Mouse (Mus musculus) midbrain, embryonic 12.5 days (tissue): ENCODE results near the gene Reep1. TPM values are rescaled to one million over a fixed set of nuclear protein-coding genes. Genes with fewer than 3 reads are reported as not detected.

ENCODE experiments used
- ATAC-seq: fragments of 200-750 bp; cut with Nextera tagmentation; 2 replicates; pipeline ENCODE4 v1.8.0; 2017; ENCODE audit warnings: low read depth, moderate TSS enrichment, moderate library complexity; ENCODE audit not compliant: low FRiP score
- H3K27ac ChIP-seq: fragments of 300-500 bp; sonication (generic); replicated peaks from 2 replicates; pipeline ENCODE4 v1.5.1; 2016; ENCODE audit warnings: mild to moderate bottlenecking
- H3K27me3 ChIP-seq: fragments of 300-500 bp; sonication (generic); 2 replicates; pipeline ENCODE4 v1.6.1; 2016; ENCODE audit warnings: mild to moderate bottlenecking
- H3K36me3 ChIP-seq: fragments of 300-500 bp; sonication (generic); 2 replicates; pipeline ENCODE4 v1.6.1; 2016
- H3K4me1 ChIP-seq: fragments of 300-500 bp; sonication (generic); 2 replicates; pipeline ENCODE4 v1.6.1; 2016
- H3K4me2 ChIP-seq: fragments of 300-500 bp; sonication (generic); replicated peaks from 2 replicates; pipeline ENCODE4 v1.6.1; 2016; ENCODE audit warnings: mild to moderate bottlenecking, moderate library complexity
- H3K4me3 ChIP-seq: fragments of 300-500 bp; sonication (generic); 2 replicates; pipeline ENCODE4 v1.5.1; 2016; ENCODE audit warnings: mild to moderate bottlenecking
- H3K9ac ChIP-seq: fragments of 300-500 bp; sonication (generic); replicated peaks from 2 replicates; pipeline ENCODE4 v1.6.1; 2016; ENCODE audit warnings: mild to moderate bottlenecking, moderate library complexity
- H3K9me3 ChIP-seq: fragments of 300-500 bp; sonication (generic); 2 replicates; pipeline ENCODE4 v1.6.1; 2016; ENCODE audit warnings: mild to moderate bottlenecking
- WGBS: fragments of 180-500 bp; shearing (Covaris S2); methylation state at CpG from one replicate; pipeline ENCODE4 v1.1.7; 2016; 5-methylcytosine and 5-hydroxymethylcytosine counted together
- polyA plus RNA-seq: library from polyadenylated mRNA; unstranded; fragments of >200 nt; fragmentation: Nextera tagmentation; extraction: Ambion mirVana; gene quantifications from 2 replicates; pipeline ENCODE4 v1.2.1, GENCODE M21; 2016

Gene Reep1
- polyA plus RNA-seq, 1 experiment from 2014 or later: 86.3 TPM

- 74% methylated on average over 4 of the region's 4 CpGs for WGBS
- no peak for ATAC-seq
Observed at GRCm38 (mm10) chr6:71767761-71768160, 60.4 kb downstream of the Reep1 start.

GRCm38 (mm10) chr6:71769901-71770690 lies 62.7 kb downstream of the Reep1 start:
- 78% methylated on average over 12 of the region's 12 CpGs for WGBS
- Histone ChIP-seq H3K27ac (no peak overlapping the region), H3K9me3 (no peaks in the 10 kb centered on the region), H3K4me1 (no peaks in the 10 kb centered on the region), H3K4me2 (no peak overlapping the region), H3K36me3 (peaks cover 27% of the 10 kb centered on the region; the same call in 1 of the 2 replicates), H3K27me3 (no peaks in the 10 kb centered on the region), H3K4me3 (no peak overlapping the region), H3K9ac (no peak overlapping the region)
- ATAC-seq: no peak

More at GRCm38 (mm10) chr6:71767761-71768160, 60.4 kb downstream of the Reep1 start:
- Histone ChIP-seq H3K4me2 (no peak overlapping the region), H3K36me3 (peaks cover 17% of the 10 kb centered on the region; the same call in 1 of the 2 replicates), H3K9me3 (no peaks in the 10 kb centered on the region), H3K27me3 (no peaks in the 10 kb centered on the region), H3K27ac (no peak overlapping the region), H3K9ac (no peak overlapping the region), H3K4me3 (no peak overlapping the region), H3K4me1 (no peaks in the 10 kb centered on the region)

- no peak overlapping the region for H3K4me3 ChIP-seq
- no peak overlapping the region for H3K4me2 ChIP-seq
- H3K9ac ChIP-seq: no peak overlapping the region
- H3K4me1 ChIP-seq: no peaks in the 10 kb centered on the region
- H3K9me3 ChIP-seq: no peaks in the 10 kb centered on the region
- H3K27me3 ChIP-seq: no peaks in the 10 kb centered on the region
- 100% methylated on average over 4 of the region's 4 CpGs for WGBS
- ATAC-seq: no peak
- peaks cover 27% of the 10 kb centered on the region; the same call in 1 of the 2 replicates for H3K36me3 ChIP-seq
- H3K27ac ChIP-seq: no peak overlapping the region
Observed at GRCm38 (mm10) chr6:71770856-71771255, 63.5 kb downstream of the Reep1 start.

GRCm38 (mm10) chr6:71771282-71771681 lies 63.9 kb downstream of the Reep1 start:
- no peak for ATAC-seq
- WGBS: 91% methylated on average over 4 of the region's 4 CpGs
- H3K9me3 ChIP-seq: no peaks in the 10 kb centered on the region
- H3K4me2 ChIP-seq: no peak overlapping the region
- H3K9ac ChIP-seq: no peak overlapping the region
- peaks cover 27% of the 10 kb centered on the region; the same call in 1 of the 2 replicates for H3K36me3 ChIP-seq
- no peak overlapping the region for H3K4me3 ChIP-seq
- no peaks in the 10 kb centered on the region for H3K27me3 ChIP-seq
- H3K4me1 ChIP-seq: no peaks in the 10 kb centered on the region
- no peak overlapping the region for H3K27ac ChIP-seq

GRCm38 (mm10) chr6:71772156-71772555 lies 64.8 kb downstream of the Reep1 start:
- WGBS: 84% methylated on average over 6 of the region's 6 CpGs
- Histone ChIP-seq H3K27me3 (no peaks in the 10 kb centered on the region), H3K4me1 (no peaks in the 10 kb centered on the region), H3K4me3 (no peak overlapping the region), H3K36me3 (peaks cover 27% of the 10 kb centered on the region; the same call in 1 of the 2 replicates), H3K27ac (no peak overlapping the region), H3K9me3 (no peaks in the 10 kb centered on the region), H3K9ac (no peak overlapping the region), H3K4me2 (no peak overlapping the region)
- no peak for ATAC-seq

GRCm38 (mm10) chr6:71772636-71773208 lies 65.4 kb downstream of the Reep1 start:
- no peak for ATAC-seq
- Histone ChIP-seq H3K27ac (no peak overlapping the region), H3K4me2 (no peak overlapping the region), H3K36me3 (peaks cover 27% of the 10 kb centered on the region; the same call in 1 of the 2 replicates), H3K27me3 (no peaks in the 10 kb centered on the region), H3K4me3 (no peak overlapping the region), H3K9me3 (no peaks in the 10 kb centered on the region), H3K9ac (no peak overlapping the region), H3K4me1 (no peaks in the 10 kb centered on the region)
- 90% methylated on average over 7 of the region's 7 CpGs for WGBS

GRCm38 (mm10) chr6:71778016-71778415 lies 70.7 kb downstream of the Reep1 start:
- no peak overlapping the region for H3K4me3 ChIP-seq
- peaks cover 19% of the 10 kb centered on the region; the same call in 1 of the 2 replicates for H3K36me3 ChIP-seq
- no peak for ATAC-seq
- no peaks in the 10 kb centered on the region for H3K27me3 ChIP-seq
- WGBS: 94% methylated on average over 5 of the region's 5 CpGs
- no peak overlapping the region for H3K9ac ChIP-seq
- no peaks in the 10 kb centered on the region for H3K9me3 ChIP-seq
- H3K4me1 ChIP-seq: no peaks in the 10 kb centered on the region
- H3K4me2 ChIP-seq: no peak overlapping the region
- no peak overlapping the region for H3K27ac ChIP-seq

GRCm38 (mm10) chr6:71779831-71780230 lies 72.5 kb downstream of the Reep1 start:
- Histone ChIP-seq H3K27me3 (no peaks in the 10 kb centered on the region), H3K36me3 (peaks cover 13% of the 10 kb centered on the region), H3K9ac (no peak overlapping the region), H3K4me2 (no peak overlapping the region), H3K27ac (no peak overlapping the region), H3K9me3 (no peaks in the 10 kb centered on the region), H3K4me3 (no peak overlapping the region), H3K4me1 (no peaks in the 10 kb centered on the region)
- 68% methylated on average over 2 of the region's 2 CpGs for WGBS
- no peak for ATAC-seq

- Histone ChIP-seq H3K4me3 (no peak overlapping the region), H3K9ac (no peak overlapping the region), H3K36me3 (peaks cover 15% of the 10 kb centered on the region), H3K27ac (no peak overlapping the region), H3K4me1 (no peaks in the 10 kb centered on the region), H3K9me3 (no peaks in the 10 kb centered on the region), H3K4me2 (no peak overlapping the region), H3K27me3 (no peaks in the 10 kb centered on the region)
- ATAC-seq: no peak
- 95% methylated on average over 7 of the region's 7 CpGs for WGBS
Observed at GRCm38 (mm10) chr6:71780431-71780830, 73.1 kb downstream of the Reep1 start.

- no peak for ATAC-seq
- H3K4me3 ChIP-seq: no peak overlapping the region
- no peaks in the 10 kb centered on the region for H3K4me1 ChIP-seq
- H3K27ac ChIP-seq: no peak overlapping the region
- H3K9ac ChIP-seq: no peak overlapping the region
- H3K9me3 ChIP-seq: no peaks in the 10 kb centered on the region
- H3K27me3 ChIP-seq: no peaks in the 10 kb centered on the region
- H3K4me2 ChIP-seq: no peak overlapping the region
- H3K36me3 ChIP-seq: peaks cover 20% of the 10 kb centered on the region
- 91% methylated on average over 5 of the region's 5 CpGs for WGBS
Observed at GRCm38 (mm10) chr6:71783165-71783564, 75.8 kb downstream of the Reep1 start.

- Histone ChIP-seq H3K9ac (no peak overlapping the region), H3K27ac (no peak overlapping the region), H3K36me3 (peaks cover 12% of the 10 kb centered on the region; the same call in 1 of the 2 replicates), H3K9me3 (no peaks in the 10 kb centered on the region), H3K27me3 (no peaks in the 10 kb centered on the region), H3K4me3 (no peak overlapping the region), H3K4me2 (no peak overlapping the region), H3K4me1 (no peaks in the 10 kb centered on the region)
- 77% methylated on average over 9 of the region's 9 CpGs for WGBS
- ATAC-seq: no peak
Observed at GRCm38 (mm10) chr6:71788348-71788747, 81.0 kb downstream of the Reep1 start.

- H3K27ac ChIP-seq: no peak overlapping the region
- no peak overlapping the region for H3K9ac ChIP-seq
- no peaks in the 10 kb centered on the region for H3K4me1 ChIP-seq
- H3K27me3 ChIP-seq: no peaks in the 10 kb centered on the region
- H3K4me3 ChIP-seq: no peak overlapping the region
- WGBS: 85% methylated on average over 6 of the region's 6 CpGs
- peaks cover 13% of the 10 kb centered on the region for H3K36me3 ChIP-seq
- H3K9me3 ChIP-seq: no peaks in the 10 kb centered on the region
- no peak for ATAC-seq
- H3K4me2 ChIP-seq: no peak overlapping the region
Observed at GRCm38 (mm10) chr6:71791771-71792170, 84.4 kb downstream of the Reep1 start.
